Mouse (Mus musculus): ENCODE data around the gene Il31. TPM values are rescaled to one million over a fixed set of nuclear protein-coding genes. Genes with fewer than 3 reads are reported as not detected.

Il31 gene
- polyA plus RNA-seq, 1 experiment from 2014 or later, result not detected

Small RNA genes within 50 kb of the gene (microRNA-seq; reads per million reads assigned to microRNA genes)
- not detected for gene Mir7647

Other genes starting within 250 kb of the Il31 start
- 0.53 and 0.79 TPM in 2 replicates for gene Wdr66, start 237.4 kb downstream of the Il31 start, polyA plus RNA-seq (2016; fragmentation: Nextera tagmentation; extraction: Ambion mirVana)
- 16.3 and 21.9 TPM in 2 replicates for gene Bcl7a, start 145.7 kb downstream of the Il31 start, polyA plus RNA-seq (2016; fragmentation: Nextera tagmentation; extraction: Ambion mirVana)
- 13.1 and 17.0 TPM in 2 replicates for gene Mlxip, start 94.7 kb downstream of the Il31 start, polyA plus RNA-seq (2016; fragmentation: Nextera tagmentation; extraction: Ambion mirVana)
- gene Lrrc43, start 184 bp downstream of the Il31 start, polyA plus RNA-seq (2016; fragmentation: Nextera tagmentation; extraction: Ambion mirVana), result not detected in 2 replicates
- 0.15 and 0.48 TPM in 2 replicates for gene B3gnt4, start 21.0 kb upstream of the Il31 start, polyA plus RNA-seq (2016; fragmentation: Nextera tagmentation; extraction: Ambion mirVana)
- 112 and 113 TPM in 2 replicates for gene Diablo, start 34.7 kb upstream of the Il31 start, polyA plus RNA-seq (2016; fragmentation: Nextera tagmentation; extraction: Ambion mirVana)
- gene Gm49027, start 36.0 kb upstream of the Il31 start, polyA plus RNA-seq (2016; fragmentation: Nextera tagmentation; extraction: Ambion mirVana), result 0.19 TPM in 1 of 2 replicates, not detected in the other
- gene Vps33a, start 83.5 kb upstream of the Il31 start, polyA plus RNA-seq (2016; fragmentation: Nextera tagmentation; extraction: Ambion mirVana), result 23.4 and 23.5 TPM in 2 replicates
- 49.1 and 56.0 TPM in 2 replicates for gene Clip1, start 195.1 kb upstream of the Il31 start, polyA plus RNA-seq (2016; fragmentation: Nextera tagmentation; extraction: Ambion mirVana)
- gene Zcchc8, start 231.6 kb upstream of the Il31 start, polyA plus RNA-seq (2016; fragmentation: Nextera tagmentation; extraction: Ambion mirVana), result 74.5 and 77.0 TPM in 2 replicates

Measured in heart, embryonic 10.5 days (tissue).